Mouse (Mus musculus) G1E (cell line): ENCODE data around the gene Cdx2.

Experiments used
- CTCF ChIP-seq: IDR thresholded peaks from 2 replicates; pipeline ENCODE4 v1.5.1; 2012; ENCODE audit warnings: low read depth, low read length, inconsistent platforms, mixed read lengths
- TAL1 ChIP-seq: conservative IDR thresholded peaks from 2 replicates; pipeline ENCODE4 v1.6.1; 2012; ENCODE audit warnings: low read depth, low read length, inconsistent platforms, mixed read lengths

GRCm38 (mm10) chr5:147263945-147264344 lies 43.1 kb downstream of the Cdx2 start:
- no peak for TF ChIP-seq CTCF
- TF ChIP-seq TAL1 = no peak
